Mouse (Mus musculus): Measurements from ENCODE around the gene Cyyr1.
"Not testable (repeated sequence)": the region's sequence is repeated elsewhere in the genome, so short reads cannot be mapped to it uniquely, and the experiment has no call there.

Gene Cyyr1

DNA sequence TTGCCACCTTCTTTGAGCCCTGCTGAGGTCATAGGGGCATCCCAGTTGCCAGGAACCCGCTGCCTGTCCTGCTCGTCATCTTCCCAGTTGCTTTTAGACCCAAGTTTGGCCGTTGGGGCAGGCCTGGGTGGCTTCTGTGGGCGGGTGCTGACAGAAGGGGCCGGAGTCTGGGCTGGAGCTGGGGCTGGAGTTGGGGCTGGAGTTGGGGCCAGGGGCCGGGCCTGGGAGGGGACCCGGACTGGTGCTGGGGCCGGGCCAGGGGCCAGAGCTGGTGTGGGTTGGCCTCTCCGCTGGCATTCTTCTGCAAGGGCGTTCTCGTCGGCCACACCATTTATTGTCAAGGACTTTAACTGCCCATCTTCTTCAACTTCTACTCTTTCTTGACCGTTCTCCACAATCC lies at the start of gene Cyyr1:
Gene Cyyr1 (minus strand): TSS at position 101 of the 400 bp plus-strand sequence.
- DNase-seq (ENCODE audit: low read depth, low spot score): not testable (repeated sequence)

DNA sequence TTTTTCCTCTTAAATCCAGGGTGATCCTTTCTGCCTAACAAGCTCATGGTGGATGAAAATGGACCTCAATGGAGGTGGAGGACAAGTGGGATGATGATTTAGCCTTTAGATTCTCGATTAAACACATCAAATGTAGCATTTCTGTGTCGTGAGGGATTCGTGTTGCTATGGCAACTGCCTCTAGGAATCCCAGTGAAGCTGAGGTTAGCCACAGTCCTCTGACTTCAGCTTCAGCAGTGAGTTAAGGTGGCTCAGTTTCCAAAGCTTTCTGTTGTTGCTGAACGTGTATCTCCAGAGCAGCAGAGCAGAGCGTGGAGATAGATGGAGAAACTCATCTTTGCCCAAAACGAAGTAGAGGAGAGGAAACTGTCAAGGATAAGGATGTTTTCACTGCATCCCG lies 35.6 kb upstream of the Cyyr1 start:
- no peak for DNase-seq (ENCODE audit: low read depth, low spot score)

- DNase-seq (ENCODE audit: low read depth, low spot score): no peak
Observed at GRCm38 (mm10) chr16:85587573-85588226, 34.5 kb upstream of the Cyyr1 start.

DNA sequence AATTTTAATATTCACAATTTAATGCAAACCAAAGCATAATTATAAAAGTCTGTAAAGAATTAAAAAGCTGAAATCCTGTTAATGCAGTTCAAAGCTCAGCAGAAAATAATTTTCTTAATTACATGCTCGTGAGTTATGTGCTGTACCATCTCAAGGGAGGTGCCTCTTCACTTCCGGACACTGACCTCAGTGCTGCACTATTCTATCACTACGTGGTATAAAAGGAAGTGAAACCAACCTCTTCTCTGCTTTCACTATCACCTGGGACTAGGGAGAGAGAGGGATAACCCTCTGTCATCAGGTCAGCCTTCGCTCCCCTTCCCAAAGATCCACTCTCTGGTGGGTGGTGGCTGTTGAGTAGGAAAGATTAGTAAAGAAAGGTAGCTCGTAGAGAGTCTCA lies 13.3 kb upstream of the Cyyr1 start:
- DNase-seq (ENCODE audit: low read depth, low spot score): peak; percentile 1

GRCm38 (mm10) chr16:85553838-85554237 lies 641 bp upstream of the Cyyr1 start:
- no peak for DNase-seq (ENCODE audit: low read depth, low spot score)

- DNase-seq (ENCODE audit: low read depth, low spot score): not testable (repeated sequence)
Observed at GRCm38 (mm10) chr16:85551976-85552375, 1.2 kb downstream of the Cyyr1 start.

GRCm38 (mm10) chr16:85549971-85550567 lies 3.1 kb downstream of the Cyyr1 start:
- DNase-seq (ENCODE audit: low read depth, low spot score): no peak

- DNase-seq (ENCODE audit: low read depth, low spot score): no peak
Observed at GRCm38 (mm10) chr16:85546519-85546918, 6.7 kb downstream of the Cyyr1 start.

GRCm38 (mm10) chr16:85541676-85542273 lies 11.4 kb downstream of the Cyyr1 start:
- DNase-seq (ENCODE audit: low read depth, low spot score): no peak

DNA sequence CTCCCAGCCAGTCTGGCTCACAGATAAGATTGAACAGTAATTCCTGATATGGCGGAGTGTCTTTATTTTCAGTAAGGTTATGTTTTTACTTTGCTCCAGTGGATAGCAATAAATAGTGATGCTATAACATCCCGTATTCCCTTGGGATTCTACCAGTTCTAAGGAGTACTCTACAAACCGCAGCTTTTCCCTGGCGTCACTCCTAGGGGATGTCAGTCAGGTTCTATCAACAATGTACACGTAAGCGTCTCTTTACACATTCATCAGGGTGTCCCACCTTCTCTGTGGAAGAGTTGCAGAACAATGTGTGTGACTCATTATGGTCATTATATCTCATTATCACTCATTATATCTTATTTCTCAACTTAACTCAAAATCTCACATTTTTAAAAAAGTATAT lies 12.2 kb downstream of the Cyyr1 start:
- DNase-seq (ENCODE audit: low read depth, low spot score): no peak

- no peak for DNase-seq (ENCODE audit: low read depth, low spot score)
Observed at GRCm38 (mm10) chr16:85538367-85538766, 14.8 kb downstream of the Cyyr1 start.

DNA sequence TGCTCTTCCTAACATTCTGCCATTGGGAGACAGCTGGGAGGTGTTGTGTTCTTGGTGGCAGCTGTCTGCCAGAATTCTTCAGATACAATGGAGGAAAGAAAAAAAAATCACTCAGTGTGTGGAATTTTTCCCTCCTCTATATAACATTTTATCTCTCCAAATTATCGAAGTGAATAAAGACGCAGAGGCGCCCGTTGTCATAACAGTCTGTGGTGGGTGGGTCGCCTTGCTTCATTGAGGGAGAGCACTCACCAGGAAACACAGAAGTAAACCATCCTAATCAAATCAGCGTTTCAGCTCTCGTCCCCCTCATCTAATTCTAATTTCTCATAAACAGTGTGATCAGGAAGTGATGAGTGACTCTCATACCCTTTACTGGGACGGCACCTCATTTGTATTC lies 17.1 kb downstream of the Cyyr1 start:
- no peak for DNase-seq (ENCODE audit: low read depth, low spot score)

DNA sequence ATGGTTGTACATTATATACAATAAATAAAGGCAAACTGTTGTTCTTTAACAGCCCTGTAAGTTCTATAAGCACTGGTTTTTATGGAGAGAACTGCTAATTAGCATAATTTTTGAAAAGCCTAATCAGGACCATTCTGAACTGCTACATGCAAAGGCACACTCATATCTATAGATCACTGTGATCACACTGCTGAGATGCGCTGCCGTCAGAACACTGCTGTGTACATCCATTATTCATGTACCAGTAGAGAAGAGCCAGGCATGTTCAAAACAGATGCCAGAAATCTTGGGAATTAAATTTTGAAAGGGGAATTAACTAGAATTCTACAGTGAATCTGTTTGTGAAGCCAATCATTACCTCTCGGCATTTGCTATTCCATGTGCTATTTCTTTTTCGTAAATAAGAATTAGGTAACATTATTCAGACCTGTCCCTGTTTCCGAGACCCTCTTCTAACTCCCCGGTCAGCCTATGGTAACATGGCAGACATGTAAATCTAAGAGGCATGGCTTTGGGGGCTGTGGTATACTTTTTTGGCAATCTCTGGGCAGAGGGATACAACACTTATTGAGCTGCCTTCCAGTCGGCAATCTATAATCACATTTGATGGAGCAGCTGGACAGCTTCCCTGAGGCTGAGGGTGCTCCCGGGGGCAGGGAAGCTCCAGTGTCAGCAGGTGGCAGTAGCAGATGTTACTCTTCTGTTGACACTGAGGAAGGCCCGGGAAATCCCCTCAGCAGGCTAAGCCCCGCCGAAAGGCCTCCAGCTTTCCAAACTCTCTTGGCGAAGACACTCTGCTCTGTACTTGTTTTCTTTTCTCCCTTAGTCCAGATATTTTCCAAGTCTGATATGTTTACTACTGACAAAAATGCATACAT lies 25.2 kb downstream of the Cyyr1 start:
- no peak for DNase-seq (ENCODE audit: low read depth, low spot score)

GRCm38 (mm10) chr16:85524589-85524988 lies 28.6 kb downstream of the Cyyr1 start:
- DNase-seq (ENCODE audit: low read depth, low spot score): no peak

DNA sequence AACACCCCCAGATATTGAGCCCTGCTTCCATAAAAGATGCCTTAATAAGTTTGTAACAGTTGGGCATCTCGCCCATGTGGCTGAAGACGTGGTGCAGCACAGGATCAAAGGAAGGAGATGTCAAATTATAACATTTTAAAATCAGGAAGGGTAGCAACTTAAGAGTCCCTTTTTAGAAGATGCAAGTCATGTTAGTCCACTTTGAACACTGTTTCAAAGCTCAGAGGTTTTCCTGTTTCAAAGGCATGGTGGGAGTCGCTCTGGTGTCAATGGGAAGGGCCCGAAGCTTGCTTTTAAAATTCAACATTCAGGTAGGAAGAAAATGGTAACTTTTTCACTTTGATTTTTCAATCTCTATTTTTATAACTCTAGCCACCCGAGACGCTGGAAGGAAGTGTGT lies 45.9 kb downstream of the Cyyr1 start:
- no peak for DNase-seq (ENCODE audit: low read depth, low spot score)

DNA sequence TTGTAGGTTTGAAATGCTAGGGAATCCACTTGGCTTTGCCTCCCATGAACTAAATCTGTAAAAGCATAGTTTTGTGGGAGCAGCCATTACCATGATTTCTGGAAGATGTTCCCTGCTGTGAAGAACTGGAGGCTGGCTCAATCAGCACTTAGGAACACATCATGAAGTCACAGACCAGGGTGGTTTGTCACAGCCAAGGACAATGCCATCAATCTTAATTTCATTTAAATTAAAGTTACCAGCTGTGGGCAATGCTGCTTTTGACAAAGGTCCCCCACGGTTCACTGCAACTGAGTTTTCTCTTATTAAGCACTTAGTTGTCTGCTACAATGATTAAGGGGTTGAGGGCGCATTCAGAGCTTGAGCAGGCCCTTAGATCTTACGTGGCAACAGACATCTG lies 48.1 kb downstream of the Cyyr1 start:
- no peak for DNase-seq (ENCODE audit: low read depth, low spot score)

DNA sequence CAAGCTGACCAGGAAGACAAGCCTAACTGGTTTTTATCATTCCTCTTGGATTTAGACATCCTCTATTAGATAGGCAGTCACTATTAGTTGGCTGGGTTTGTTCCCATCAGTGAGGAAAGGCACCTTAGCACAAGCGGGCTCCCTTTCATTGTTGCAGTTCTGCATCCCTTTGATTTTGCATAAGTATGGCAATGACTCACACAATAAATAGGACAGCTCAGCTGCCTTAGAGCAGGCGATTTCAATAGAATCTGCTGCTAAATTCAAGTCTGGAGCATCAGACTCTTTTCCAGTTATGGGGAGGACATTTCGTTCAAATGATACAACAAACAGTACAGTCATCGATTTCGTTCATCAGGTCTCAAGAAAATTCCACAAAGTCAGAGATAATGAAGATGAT lies 49.8 kb downstream of the Cyyr1 start:
- DNase-seq (ENCODE audit: low read depth, low spot score): no peak

DNA sequence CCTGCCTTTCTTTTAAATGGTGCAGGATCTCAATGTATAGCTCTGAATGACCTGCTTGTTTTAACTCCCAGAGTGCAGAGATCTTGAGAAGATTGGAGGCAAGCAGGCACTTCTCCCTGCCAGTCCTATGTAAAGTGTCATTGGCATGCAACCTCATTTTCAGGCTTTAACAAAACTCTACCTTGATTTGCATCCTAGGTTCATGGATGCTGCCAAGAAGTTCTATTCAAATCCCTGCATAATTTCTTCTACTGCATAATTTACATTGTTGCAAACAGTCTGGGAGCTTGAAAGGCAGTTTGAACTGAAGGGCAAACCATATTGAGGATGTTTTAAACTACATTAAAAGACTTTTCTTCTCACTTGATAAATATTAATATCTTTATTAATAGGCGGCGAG lies 57.4 kb downstream of the Cyyr1 start:
- DNase-seq (ENCODE audit: low read depth, low spot score): no peak

DNA sequence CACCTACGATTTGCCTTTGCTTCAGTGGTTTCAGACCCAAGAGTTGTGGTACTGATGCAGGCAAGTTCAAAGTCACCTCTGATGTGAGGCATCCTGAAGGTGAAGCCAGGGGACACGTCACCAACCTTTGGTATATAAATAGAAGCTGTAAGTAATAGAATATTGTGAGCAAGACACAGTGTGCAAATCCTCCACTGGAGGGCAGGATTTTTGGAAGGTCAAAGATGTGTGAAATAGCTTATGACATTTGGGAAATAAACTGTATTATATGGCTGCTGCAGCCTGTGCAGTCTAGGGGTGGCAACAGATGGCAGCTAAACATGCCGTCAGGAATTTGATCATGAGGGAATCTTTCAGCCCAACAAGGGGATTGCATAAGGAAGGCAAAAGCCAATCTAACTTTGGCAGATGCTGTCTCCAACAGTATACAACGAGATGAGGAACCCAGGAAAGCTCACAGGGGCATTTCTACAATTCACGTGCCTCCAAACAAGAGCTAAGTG lies 65.0 kb downstream of the Cyyr1 start:
- DNase-seq (ENCODE audit: low read depth, low spot score): no peak

- no peak for DNase-seq (ENCODE audit: low read depth, low spot score)
Observed at GRCm38 (mm10) chr16:85487266-85487665, 65.9 kb downstream of the Cyyr1 start.

DNA sequence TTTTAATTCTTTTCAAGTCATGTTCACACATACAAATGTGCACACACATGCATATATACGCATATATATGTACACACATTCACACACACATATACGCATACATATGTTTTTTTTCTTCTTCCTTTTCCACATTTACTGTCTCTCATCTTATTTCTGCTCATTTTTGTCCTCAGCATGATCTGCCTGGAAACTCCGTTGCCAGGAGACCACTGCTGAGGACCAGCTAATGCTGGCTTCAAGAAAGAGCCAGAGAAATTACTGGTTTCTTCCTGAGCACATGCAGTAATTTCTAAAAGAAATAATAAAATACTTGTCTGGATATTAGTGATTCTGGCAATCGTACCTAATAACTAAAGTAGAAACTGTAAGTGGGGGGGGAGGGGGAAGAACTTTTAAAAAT lies 68.6 kb downstream of the Cyyr1 start:
- DNase-seq (ENCODE audit: low read depth, low spot score): no peak

DNA sequence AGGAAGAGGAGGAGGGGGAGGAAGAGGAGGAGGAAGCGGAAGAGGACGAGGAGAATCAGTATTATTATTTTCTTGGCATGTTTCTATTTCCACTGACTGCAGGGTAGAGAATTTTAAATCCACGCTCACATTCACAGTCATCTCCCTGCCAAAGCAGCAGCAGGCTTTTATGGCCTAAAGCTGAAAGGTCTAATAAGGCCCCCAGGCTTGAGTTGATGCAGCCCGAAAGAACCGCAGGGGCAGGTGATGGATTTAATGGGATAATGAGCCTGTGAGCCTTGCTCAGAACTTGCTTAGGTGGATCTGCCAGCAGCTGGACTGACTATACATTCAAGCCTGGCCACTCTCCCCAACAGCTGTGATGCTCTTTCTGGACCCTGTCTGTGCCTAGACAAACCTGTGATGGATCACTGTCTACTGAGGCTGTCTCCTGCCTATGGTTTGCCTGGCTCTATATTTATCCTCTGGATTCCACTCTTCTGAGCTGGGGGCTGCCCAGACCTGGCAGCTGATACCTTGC lies 78.6 kb downstream of the Cyyr1 start:
- no peak for DNase-seq (ENCODE audit: low read depth, low spot score)

Data from A20 (cell line).